ENCODE assay signal across 18 mouse cellular contexts in the genomic region with DNA sequence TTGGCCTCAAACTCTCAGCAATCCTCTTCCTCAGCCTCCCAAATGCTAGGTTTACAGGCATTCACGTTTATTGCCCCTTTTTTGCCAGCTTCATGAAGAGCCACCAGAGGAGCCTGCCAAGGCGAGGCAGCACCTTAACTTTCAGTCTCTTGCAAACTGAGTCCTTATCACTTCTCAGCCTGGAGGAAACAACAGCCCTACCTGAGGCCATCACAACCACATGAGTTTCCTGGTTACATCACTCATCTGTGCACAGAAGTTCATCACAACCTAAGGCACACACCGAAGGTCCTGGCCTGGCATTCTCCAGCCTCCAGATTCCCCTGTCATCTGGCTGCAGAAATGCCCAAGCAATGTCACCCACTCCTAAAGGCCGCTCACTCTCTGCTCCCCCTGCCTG. TPM values are rescaled to one million over a fixed set of nuclear protein-coding genes. Genes with fewer than 3 reads are reported as not detected.
DNase-seq lines count a peak whose midpoint lies in the region; ATAC-seq and TF ChIP-seq lines count a peak whose summit lies in the region.
"Had no signal": no experiment of that assay in that cellular context is flagged by ENCODE, and none has a peak within 500 bp of the region (broad histone marks: within the 10 kb centered on the region; RNA-seq: fewer than 3 reads in every experiment).

No protein-coding gene starts in this region.

- H3K36me3 ChIP-seq in heart, embryonic 10.5 days: no peaks in the 10 kb centered on the region
- no peaks in the 10 kb centered on the region for H3K36me3 ChIP-seq in liver, embryonic 16.5 days (ENCODE audit: control insufficient read depth, insufficient read depth)
- H3K36me3 ChIP-seq: limb, embryonic 15.5 days had no signal

- 66% methylated on average over 4 of the region's 4 CpGs for WGBS in heart, embryonic 10.5 days
- WGBS in bone marrow, adult 2 months: 21% methylated on average over 4 of the region's 4 CpGs
- WGBS in liver, embryonic 16.5 days (ENCODE audit: insufficient replicate concordance): 30% methylated on average over 4 of the region's 4 CpGs
- WGBS in lung, adult 2 months: 69% methylated on average over 4 of the region's 4 CpGs

- H3K4me3 ChIP-seq in heart, embryonic 10.5 days: no peak overlapping the region
- no peak overlapping the region for H3K4me3 ChIP-seq in bone marrow, adult 2 months (replicated peaks; ENCODE audit: control insufficient read depth, low read depth, low read length)
- H3K4me3 ChIP-seq in liver, embryonic 16.5 days (ENCODE audit: low read depth, low read length): no peak overlapping the region
- no peak overlapping the region for H3K4me3 ChIP-seq in lung, adult 2 months (replicated peaks; ENCODE audit: extremely low read depth, low read depth, low read length)
- H3K4me3 ChIP-seq: layer of hippocampus, adult 2 months; limb, embryonic 15.5 days; myocyte had no signal

- intact Hi-C loops in heart, postnatal 36 days (cut with DNase I): no loop called here

- TF ChIP-seq CTCF in bone marrow, adult 2 months (IDR thresholded peaks at IDR 0.05; ENCODE audit: control insufficient read depth, insufficient read depth, low read length): no peak
- TF ChIP-seq CTCF in lung, adult 2 months (IDR thresholded peaks at IDR 0.05; ENCODE audit: insufficient read depth, low read length): no peak

- no peak for DNase-seq in heart, embryonic 10.5 days (ENCODE audit: low spot score)
- no peak for DNase-seq in heart, postnatal 36 days
- peak; percentile 42 for DNase-seq in 416B (ENCODE audit: low read depth)
- DNase-seq in left cerebral cortex, adult 9 months (ENCODE audit: low spot score in 2 of 2): no peak
- DNase-seq in c-Kit-positive CD71-positive TER-119-positive erythroid progenitor cells, embryonic 14.5 days (ENCODE audit: low spot score): no peak
- DNase-seq in lung, adult 2 months: no peak
- DNase-seq: adrenal gland, adult 8-10 months; cerebellum, postnatal 25 days; heart, adult 18-20 months; right cerebral cortex, postnatal 14 days had no signal

- H3K9ac ChIP-seq in liver, embryonic 16.5 days (ENCODE audit: low read depth, low read length): no peak overlapping the region
- H3K9ac ChIP-seq: limb, embryonic 15.5 days had no signal

- no peaks in the 10 kb centered on the region for H3K9me3 ChIP-seq in heart, embryonic 10.5 days
- no peaks in the 10 kb centered on the region for H3K9me3 ChIP-seq in liver, embryonic 16.5 days (replicated peaks; ENCODE audit: control insufficient read depth, low read length)
- H3K9me3 ChIP-seq: limb, embryonic 15.5 days had no signal

- H3K4me1 ChIP-seq in heart, embryonic 10.5 days: peaks cover 77% of the 10 kb centered on the region
- peaks cover 7% of the 10 kb centered on the region for H3K4me1 ChIP-seq in bone marrow, adult 2 months (ENCODE audit: control insufficient read depth, insufficient read depth, low read length)
- peaks cover 17% of the 10 kb centered on the region for H3K4me1 ChIP-seq in liver, embryonic 16.5 days (ENCODE audit: control insufficient read depth, low read depth, low read length)
- H3K4me1 ChIP-seq in lung, adult 2 months (ENCODE audit: control insufficient read depth, insufficient read depth, low read length): no peaks in the 10 kb centered on the region; the same call in none of the 2 replicates

- TF ChIP-seq POLR2A in bone marrow, adult 2 months (IDR thresholded peaks at IDR 0.05; ENCODE audit: borderline replicate concordance, control insufficient read depth, low read depth, low read length): no peak
- TF ChIP-seq POLR2A in lung, adult 2 months (IDR thresholded peaks at IDR 0.05; ENCODE audit: borderline replicate concordance, extremely low read depth, low read depth, low read length): no peak

- 0 out of 2 replicates have a peak overlapping the region, but pooled peaks have one; percentile 15 for H3K4me2 ChIP-seq in liver, embryonic 16.5 days (ENCODE audit: low read depth, low read length)
- H3K4me2 ChIP-seq: limb, embryonic 15.5 days; midbrain, embryonic 11.5 days had no signal

- ATAC-seq in liver, embryonic 16.5 days (ENCODE audit: low read depth): no peak
- ATAC-seq: forebrain, embryonic 16.5 days; hindbrain, postnatal 0 days had no signal

- peak overlapping the region; percentile 89; the same call in 1 of the 2 replicates for H3K27ac ChIP-seq in heart, embryonic 10.5 days
- peak overlapping the region; percentile 95 for H3K27ac ChIP-seq in bone marrow, adult 2 months (ENCODE audit: control insufficient read depth, insufficient read depth, low read depth, low read length, poor library complexity)
- peak overlapping the region; percentile 72 for H3K27ac ChIP-seq in liver, embryonic 16.5 days (ENCODE audit: low read length)
- H3K27ac ChIP-seq: hindbrain, postnatal 0 days; layer of hippocampus, adult 2 months; limb, embryonic 15.5 days had no signal

- H3K27me3 ChIP-seq in heart, embryonic 10.5 days (ENCODE audit: insufficient read depth, poor library complexity, severe bottlenecking): no peaks in the 10 kb centered on the region
- no peaks in the 10 kb centered on the region for H3K27me3 ChIP-seq in liver, embryonic 16.5 days (ENCODE audit: control insufficient read depth, insufficient read depth, low read depth, low read length)
- H3K27me3 ChIP-seq: limb, embryonic 15.5 days had no signal

RNA-seq across cellular contexts. Expression of a gene that starts 19.1 kb away (rescaled TPM):
- 21.8 and 27.6 TPM in 2 replicates for polyA plus RNA-seq in heart, embryonic 10.5 days (2016; fragmentation: Nextera tagmentation; extraction: Ambion mirVana)
- 100 to 1,000 TPM in 1 of 2 experiments, 10 to 100 TPM in 1; 97.7 to 101 TPM for total RNA-seq in heart, postnatal 36 days (2021)
- polyA plus RNA-seq in bone marrow, adult 2 months (2011; ENCODE audit: insufficient read depth, insufficient read length, low replicate concordance, missing spikeins): 71.0 and 96.6 TPM in 2 replicates
- 9.8 and 11.3 TPM in 2 replicates for polyA plus RNA-seq in liver, embryonic 16.5 days (2015; fragmentation: Nextera tagmentation; extraction: Ambion mirVana)
- 91.0 and 94.6 TPM in 2 replicates for polyA plus RNA-seq in lung, adult 2 months (2012; rRNA removed)
